Mouse (Mus musculus) telencephalon, adult 2 months (tissue): Measurements from ENCODE around the gene Mmab.

Experiments used
- DNase-seq: peaks from one replicate; pipeline ENCODE4 v3.0.0-alpha.2; 2011; ENCODE audit warnings: low read depth, low spot score

Gene Mmab

DNA sequence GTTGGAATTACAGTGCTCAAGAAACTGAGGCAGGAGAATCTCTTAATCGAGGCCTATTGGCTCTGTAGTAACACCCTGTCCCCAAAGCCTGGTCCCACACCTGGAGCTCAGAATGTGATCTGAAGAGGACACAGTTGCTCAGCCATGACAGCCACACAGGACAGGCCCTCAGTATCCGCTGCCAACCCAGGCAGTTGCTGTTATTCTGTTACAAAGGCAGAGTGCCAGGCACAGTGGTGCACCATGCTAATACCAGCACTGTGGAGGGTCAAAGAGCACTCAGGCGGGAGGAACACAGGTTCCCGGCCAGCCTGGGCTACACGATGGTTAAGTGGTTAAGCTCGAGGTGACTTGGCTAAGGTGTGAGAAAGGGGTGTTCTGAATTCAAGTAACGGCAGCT, 14.1 kb downstream of the Mmab start:
- no peak for DNase-seq

DNA sequence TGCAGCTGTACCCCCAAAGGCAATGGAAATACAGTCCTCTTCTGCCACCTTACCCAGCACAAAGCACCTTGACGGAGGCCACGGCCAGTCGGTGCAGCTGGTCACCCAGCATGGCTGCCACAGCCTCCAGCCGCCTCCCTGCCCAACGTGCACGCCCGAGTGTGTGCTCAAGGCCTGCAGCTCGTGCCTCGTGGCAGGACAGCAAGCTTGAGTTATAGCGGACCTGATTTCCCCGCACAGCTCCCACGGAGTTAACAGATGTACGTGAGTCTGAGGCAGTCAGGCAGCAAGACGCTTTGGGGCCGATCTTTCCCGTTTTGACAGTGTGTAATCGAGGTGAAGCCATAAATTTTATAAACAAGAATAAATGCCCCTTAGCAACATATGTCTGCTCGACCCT, 15.2 kb downstream of the Mmab start:
- no peak for DNase-seq

DNA sequence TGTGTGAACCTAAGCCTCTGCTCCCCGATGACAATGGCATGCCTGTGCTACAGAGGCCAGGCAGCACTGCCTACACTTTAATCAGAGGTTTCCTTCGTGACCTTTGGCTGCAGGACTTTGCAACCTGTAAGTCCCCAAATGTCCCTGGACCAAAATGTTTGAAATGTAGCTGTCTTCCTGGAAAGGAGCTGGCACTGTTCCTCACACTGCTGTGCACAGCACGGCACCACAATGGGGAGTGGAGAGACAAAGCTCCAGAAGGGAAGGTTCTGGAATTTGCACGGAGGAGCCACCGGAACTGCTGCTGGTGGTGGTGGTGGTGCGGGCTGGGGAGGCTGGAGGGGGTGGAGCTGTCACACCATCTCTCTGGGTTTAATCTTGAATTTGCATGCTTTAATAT, 17.1 kb downstream of the Mmab start:
- no peak for DNase-seq

DNA sequence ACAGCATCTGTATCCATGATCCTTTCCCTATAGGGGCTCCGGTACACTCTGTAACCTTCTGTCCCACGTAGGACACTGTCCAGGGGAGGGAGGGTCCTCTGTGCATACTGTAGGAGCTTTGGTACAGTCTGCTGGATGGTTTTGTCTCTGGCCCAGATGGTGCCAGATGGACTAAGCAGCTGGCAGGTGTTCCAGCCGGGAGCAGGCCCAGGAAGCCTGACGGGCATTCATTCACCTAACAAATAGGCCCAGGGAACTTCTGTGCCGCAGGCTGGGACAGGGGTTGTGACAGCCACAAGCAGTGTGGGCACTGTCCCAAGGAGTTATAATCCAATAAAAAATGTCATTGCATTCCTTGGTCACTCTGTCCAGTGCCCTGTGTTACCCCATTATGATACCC, 19.9 kb downstream of the Mmab start:
- DNase-seq = no peak

DNA sequence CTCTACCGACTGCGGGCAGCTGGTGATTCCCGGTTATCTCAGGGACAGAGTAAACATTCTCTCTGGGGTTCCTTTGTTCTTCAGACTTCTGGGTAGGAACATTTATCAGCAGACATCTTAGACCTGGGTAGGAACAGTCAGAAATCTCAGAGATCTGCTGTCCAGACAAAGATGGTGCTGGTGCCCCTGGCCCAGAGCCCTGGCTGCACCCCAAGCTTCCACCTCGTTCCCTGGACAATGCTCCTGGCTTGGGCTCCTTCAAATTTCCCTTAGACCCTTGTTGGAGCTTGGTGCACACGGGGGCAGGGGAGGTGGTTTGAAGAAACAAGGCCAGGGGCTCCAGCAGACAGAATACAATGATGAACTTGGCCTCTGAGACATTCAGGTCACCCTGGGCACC, 21.3 kb downstream of the Mmab start:
- no peak for DNase-seq

DNA sequence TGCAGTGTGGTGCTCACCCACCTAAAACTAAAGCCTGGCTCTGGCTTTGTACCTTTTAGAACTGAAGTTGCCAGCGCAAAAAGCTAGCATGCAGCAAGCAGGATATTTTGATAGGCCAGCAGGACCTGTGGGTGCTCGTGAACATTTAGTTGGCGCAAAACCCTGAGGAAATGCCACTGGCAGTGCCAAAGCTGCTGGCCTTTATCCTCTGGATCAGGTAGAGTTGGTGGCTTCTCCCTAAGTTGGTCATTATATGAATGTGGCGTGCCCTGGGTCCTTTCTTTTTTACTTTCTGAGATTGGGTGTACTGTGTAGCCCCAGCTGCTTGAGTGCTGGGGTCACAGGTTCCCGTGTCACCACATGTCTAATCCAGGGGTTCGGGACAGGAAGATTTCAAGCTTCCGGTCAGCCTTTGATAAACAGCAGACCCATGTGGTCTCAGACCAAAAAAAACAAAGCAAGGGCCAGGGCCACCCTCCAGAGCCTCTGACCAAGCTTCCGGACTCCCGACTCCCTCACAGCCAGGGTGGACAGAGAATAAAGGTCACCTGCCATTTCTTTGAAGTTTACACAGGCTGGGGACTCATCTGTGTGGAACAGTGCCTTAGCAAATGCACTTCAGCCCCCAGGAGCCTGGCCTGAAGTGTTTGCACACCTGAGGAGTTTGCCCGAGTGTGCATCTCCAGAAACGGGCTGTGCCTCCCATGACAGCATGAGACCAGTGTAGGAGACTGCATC, 22.1 kb downstream of the Mmab start:
- DNase-seq = no peak

DNA sequence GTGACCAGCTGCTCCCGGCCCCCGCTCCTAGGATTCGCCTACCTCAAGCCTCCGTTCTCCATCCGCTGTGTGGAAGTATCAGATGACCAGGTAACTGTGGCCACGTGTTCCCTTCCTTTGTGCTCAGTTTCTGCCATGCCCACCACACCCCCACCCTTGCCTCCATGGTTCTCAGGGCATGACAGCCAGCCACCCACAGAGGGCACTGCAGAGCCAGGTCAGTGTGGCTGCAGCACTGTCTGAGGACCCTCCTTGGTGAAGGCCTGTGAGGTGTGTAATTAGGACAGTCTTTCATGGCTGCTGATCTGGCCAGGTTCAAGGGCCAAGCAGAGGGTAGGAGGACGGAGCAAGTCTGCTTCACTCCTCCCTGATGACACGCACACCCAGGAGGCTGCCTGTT, 25.3 kb downstream of the Mmab start:
- no peak for DNase-seq

DNA sequence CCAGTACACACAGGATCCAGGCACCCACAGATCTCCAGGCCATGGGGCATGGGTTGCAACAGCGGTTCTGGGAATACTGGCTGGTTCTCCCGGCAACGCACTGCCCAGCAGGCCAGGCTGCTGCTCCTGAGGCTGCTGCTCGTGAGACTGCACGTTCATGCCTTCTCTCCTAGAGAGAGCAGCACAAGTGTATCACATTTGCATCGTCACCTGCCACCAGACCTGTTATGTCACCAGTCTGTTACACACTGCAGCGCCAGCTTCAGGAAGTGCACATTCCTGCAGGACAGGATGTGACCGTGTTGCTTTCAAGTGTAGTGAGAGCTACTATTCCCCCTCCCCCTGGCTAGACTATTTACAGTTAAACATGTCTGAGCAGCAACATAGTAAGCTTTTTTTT, 27.0 kb downstream of the Mmab start:
- no peak for DNase-seq

DNA sequence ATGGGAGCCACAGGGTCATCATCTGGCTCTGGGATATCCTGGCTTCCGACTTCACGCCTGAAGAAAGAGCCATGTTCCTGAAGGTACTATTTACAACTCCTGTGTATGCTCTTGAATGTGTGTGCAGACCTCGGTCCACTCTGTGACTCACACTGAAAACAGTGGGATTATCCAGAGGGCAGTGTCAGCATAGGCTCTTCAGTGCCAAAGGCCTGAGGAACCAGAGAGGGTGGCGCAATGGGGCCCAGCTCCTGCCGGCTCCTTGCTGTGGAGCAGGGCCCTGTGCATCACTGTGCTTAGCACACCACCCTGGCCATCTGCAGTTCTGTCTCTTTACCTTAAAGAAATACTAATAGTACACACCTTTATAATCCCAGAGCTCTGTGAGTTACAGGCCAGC, 28.3 kb downstream of the Mmab start:
- no peak for DNase-seq

DNA sequence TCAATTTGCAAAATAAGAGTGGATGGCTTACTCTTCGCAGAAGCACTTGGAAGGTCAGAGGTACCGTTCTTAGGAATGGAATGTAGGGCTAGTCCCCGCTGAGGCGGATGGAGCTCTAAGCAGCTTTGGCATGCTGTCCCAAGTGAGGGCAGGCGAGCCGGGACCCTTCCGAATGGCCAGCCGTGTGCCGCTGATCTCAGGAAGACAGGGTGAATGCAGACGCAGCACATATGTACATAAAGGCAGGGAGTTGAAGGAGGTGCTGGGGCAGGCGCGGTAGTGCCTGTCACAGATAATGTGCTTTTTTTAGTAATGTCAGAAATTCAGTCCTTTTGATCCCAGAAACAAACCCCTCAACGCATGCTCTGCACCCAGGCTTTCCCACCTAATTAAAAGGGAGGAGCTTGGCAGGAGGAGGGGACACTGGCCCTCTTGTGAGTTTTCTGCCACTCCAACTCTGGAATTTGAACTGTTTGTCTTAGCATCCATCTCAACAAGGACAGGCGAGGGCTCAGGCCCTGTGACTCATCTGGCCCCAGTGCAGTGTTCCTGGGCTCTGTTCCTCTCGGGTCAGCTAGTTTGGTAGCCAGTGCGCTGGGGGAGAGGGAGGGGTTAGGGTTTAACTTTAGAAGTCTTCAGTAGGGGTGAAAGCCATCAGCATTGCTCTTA, 30.7 kb downstream of the Mmab start:
- no peak for DNase-seq

DNA sequence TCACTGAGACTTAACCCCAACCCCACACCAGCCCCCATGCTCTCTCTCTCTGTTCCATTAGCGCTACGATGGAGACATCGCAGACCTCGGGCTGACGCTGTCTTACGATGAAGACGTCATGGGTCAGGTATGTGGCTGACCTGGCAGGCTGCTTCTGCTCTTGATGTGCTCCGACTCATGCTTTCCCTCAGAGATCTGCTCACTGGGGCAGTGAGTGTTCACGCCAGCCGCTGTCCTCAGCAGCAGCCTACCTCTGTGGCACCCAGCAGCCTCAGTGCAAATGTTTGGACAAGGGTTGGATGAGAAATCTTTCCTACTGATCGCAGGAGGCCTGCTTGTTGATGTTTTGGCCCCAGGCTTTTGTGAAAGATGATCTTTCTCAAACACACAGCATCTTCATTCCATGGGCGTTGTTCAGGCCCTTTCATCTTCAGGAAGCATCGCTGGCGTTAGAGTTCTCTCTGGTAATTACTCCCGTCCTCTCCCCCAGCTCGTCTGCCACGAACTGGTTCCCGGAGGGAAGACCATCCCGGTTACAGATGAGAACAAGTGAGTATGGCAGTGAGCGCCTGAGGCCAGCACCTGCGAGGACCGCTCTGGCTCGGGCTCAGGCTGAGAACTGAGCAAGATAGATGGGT, 31.4 kb downstream of the Mmab start:
- DNase-seq = no peak

DNA sequence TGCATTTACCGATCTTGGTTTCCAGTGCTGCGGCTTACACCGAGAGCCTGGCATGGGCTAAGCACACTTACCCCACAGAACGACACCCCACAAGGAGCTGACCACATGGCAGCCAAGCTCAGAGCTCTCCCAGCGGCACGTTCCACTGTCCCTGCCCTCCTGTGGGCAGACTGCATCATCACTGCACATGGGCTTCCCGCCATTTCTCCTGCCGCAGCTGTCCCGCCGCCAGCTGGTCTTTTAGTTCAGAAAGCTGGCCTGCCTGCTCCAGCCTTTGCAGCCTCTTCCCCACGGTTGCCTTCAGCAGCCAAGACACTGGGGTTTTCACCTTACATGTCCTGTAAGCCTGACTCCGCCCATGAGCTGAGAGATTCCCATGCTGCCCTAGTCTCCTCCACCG, 33.4 kb downstream of the Mmab start:
- DNase-seq = no peak

DNA sequence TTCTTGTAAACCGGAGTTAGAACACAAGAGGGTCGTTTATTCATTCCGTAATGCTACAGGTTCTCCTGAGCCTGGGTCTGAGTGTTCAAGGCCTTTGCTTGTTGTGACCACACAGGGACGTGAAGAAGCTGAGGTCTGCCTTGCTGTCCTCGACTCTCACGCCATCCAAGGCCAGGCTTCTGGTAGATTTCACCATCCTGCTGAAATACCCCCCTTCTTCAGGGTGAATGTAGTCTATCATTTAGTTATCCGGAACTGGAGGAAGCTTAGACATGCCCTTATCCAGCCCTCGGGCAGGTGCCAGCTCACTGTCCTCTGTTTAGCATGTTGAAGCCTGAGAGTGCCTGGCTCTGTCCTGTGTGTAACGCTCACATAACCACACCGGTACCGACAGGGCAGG, 35.0 kb downstream of the Mmab start:
- DNase-seq = no peak

DNA sequence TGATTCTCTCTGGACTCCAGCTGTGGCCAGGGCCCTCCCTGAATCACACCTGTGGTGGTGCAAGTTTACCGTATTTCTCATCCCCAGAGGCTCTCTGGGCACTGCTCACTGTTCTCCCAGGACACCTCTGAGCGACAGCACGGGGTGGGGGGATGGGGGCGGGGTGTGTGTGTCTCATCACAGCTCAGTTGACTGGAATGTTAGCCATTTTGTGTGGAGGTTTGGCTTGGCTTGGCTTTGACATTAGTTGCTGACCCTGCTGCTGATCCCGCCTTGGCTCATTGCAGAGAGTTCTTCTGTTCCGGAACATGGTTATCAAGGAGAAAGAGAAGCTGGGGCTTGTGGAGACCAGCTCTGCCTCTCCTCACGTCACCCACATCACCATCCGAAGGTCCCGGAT, 36.0 kb downstream of the Mmab start:
- DNase-seq = no peak

DNA sequence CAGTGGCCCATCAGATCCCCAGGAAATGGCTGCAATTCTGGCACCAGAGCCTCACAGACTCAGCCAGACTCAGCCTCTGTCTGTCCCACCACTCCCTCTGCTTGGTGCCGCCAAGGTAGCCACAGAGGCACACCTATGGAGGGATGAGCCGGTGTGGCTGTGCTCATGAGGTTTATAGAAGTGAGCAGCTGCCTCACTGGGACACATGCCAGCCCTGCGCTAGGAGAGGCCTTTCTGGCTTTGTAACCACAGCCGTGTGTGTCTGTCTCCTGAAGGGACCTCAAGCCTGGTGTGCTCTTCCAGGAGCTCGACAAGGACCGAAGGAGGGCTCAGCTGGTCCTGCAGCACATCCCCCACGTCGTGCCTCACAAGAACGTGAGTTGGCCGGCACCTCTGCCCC, 36.6 kb downstream of the Mmab start:
- no peak for DNase-seq

DNA sequence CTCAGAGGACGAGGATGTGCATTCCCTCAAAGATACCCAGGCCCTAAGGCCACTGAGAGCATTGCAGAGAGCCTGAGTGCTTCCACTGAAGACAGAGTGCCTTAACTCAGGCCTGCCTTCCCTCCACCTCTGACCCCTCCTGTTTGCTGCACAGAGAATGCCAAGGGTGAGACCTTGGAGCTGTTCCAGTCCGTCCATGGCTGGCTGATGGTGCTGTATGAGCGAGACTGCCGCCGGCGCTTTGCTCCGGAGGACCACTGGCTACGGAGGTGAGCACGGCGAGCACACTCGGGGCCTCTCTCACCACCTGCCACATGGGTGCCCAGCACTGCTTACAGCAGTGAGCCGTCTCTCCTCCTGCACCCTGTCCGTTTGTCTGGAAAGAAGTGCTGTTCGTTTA, 37.3 kb downstream of the Mmab start:
- no peak for DNase-seq

DNA sequence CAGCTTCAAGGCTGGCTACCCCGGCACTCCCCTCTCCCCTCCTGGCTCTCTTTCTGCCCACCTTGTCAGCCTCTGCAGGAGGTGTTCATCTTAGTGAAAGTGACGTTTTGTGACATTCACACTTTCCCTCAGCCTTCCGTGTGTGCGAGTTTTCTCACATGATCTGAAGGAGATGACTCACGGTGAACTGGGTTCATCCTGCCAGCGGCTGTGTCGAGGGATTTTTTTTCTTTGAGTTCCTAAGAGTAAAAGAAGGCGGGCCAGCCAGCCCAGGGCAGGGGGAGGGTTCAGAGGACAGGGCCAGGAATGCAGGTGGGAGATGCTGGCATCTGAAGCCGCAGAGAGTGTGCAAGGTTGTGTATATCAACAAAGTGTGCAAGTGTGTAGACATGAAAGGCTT, 50.7 kb downstream of the Mmab start:
- DNase-seq = no peak

DNA sequence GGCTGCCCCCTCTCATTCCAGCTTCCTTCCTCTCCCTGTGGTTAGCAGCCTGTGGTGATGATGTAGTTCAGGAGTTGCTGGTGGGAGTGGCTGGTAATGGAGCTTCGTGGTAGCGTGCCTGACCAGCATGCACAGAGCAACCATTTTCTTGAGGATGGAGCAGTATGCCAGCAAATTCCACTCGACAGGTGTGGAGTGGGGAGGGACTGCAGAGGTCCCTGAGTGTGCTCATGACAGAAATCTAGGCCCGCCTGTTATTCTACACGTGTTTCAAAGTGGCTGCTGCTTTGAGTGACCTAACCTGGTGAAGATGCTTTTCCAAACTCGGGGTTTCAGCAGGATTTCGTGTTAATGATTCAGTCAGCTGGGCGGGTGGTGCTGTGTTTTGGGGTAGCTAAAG, 59.4 kb downstream of the Mmab start:
- DNase-seq = no peak

DNA sequence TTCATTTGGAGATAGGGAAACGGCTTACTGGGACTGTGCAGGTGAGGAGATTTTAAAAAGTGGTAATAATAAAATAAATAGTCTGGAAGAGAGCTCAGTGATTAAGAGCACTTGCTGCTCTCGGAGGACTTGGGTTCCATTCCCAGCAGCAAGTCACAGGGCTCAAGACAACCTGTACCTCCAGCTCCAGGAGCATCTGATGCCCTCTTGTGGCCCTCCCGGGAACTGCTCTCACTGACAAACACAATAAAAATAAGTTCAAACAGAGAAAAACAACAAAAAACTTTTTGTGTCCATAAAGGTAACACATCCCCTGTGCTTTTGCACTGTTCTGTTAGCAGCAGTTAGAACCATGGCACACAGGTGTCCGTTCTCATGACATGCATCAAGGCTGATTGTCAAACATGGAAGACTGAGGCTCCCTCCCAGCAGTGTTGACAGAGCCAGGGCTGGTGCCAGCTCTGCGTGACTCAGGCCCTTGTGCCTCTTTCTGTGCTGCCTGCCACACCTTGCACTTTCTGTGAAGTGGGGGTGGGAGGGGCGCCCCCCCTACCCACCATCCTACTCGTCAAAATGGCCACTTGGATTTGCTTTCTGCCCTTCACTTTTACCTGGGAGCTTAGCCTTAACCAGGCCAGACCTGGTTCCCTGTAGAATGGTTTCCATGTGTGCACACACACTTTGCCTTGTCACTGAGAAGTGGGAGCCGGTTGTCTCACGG, 60.5 kb downstream of the Mmab start:
- DNase-seq = no peak
